Mouse (Mus musculus) CD4-positive helper T cell, adult 2 months (primary cell): ENCODE data around the gene Miga1.

Experiments
- DNase-seq: peaks from one replicate; pipeline ENCODE4 v3.0.0-alpha.2; 2012; ENCODE audit warnings: low read depth, missing footprints, low spot score

Gene Miga1

DNA sequence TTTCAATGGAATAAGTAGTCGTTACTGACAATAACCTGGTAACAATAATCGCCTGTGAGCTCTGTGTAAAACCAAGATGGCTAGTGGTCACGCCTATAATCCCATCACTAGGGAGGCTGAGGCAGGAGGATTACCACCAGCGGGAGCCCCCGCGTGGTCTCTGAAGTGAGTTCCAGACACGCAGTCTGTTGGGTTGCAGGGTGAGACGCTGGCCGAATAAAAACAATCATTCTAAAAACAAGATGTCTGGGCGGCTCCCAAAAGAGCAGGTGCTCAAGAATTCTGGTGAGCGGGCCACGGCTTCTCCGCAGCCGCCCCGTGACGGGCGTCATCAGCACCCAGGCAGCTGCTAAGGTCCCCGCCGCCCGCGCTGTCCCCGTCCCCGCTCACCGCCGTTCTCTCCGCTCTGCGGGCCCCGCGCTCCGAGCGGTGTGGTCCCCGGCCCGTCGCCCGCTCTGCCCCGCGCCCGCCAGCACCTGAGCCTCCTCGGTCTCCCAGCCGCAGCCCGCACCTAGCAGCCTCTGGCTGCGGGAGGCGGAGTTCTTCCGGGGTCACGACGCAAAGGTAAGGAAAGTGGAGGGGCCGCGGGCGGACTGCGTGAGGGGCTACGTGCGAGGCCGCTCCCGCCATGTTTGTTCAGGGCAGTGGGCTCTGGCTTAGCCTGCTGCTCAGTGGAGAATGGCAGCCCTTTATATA lies at the start of gene Miga1:
Gene Miga1, minus strand, starts transcription at position 546 of the 696 bp plus-strand sequence.
- peak; percentile 68 for DNase-seq

DNA sequence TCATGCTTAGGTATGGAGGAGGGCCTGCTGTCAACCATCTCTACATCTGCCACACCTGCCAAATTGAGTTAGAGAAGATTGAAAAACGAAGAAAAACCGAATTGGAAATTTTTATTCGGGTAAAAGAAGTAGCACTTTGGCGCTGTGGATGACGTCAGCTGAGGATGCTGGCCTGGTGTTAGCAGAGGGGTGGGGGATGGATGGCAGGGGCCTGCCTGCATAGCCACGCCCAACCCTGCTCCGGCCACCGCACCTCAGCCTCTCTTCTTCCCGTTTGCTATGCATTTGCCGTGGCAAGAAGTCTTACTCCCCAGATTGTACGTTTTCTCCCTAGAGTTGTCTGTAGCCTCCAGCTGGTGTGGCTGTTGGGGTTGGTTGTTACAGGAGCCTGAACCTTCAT lies 43.9 kb upstream of the Miga1 start:
- DNase-seq: no peak

DNA sequence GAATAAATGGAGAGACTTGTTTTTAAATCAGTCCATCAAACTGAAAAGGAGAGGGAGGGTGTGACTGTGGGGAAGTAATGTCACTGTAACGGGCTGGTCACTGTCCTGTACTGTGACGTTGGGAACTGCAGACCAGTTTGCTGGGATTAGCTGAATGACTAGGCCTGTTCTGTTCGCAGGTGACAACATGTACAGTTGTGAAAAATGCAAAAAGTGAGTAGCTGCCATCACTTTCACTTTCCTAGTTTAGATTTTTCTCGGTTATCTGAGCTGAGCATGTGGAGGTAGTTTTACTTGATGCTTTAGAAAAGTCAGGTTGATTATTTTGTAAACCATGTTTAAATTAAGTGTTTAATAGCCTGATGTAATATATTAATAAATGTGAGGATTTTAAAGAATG lies 35.9 kb upstream of the Miga1 start:
- DNase-seq: no peak

DNA sequence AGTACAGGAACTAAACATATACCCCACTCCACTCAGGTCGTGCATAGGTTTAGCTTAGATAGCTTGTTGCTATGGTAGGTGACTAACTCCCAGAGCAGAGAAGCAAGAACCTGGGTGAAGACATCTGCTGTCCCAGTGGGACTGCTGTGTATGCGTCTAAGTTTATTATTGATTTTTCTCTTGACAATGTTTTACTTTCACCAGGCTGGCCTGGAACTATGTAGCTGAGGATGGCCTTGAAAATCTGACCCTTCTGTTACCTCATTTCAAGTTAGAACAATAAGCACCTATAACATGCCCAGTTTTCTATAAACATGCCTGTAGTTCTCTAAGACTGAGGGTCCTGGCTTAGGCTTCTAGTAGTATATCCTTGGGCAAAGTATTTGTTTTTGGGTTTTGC lies 24.0 kb upstream of the Miga1 start:
- no peak for DNase-seq

DNA sequence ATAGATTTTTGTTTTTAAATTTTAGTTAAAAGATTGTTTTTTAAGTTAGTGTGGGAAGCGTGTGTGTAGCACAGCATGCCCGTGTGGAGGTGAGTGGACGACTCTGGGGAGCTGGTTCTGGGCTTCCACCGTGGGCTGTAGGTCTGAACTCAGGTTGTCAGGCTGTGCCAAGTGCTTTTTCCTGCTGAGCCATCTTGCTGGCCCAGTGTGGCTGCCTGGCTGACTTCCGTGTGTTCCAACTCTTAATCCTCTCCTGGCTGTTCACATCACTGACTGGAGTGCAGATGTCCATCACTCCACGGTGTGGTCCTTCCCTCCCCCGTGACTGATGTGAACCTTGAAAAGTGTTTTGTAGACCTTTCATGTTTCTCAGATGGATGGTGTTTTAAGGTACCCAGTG lies 18.9 kb upstream of the Miga1 start:
- DNase-seq: no peak

DNA sequence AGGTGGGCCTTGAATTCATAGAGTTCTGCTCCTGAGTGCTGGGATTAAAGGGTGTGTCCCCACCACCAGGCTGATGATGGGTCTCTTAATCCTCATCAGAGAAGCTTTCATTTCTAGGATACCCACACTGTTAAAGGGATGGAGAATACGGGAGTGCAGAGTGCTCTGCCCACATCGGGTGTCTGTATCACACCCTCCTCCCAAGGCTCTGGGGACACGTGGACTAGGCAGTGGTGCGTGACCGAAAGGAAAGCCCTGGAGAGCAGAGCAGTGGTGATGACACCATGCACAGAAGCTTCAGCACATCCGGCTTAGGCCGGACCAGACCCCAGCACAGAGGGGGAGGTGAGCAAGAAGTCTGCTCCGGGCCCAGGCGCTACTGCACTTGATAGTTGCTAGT lies 16.5 kb upstream of the Miga1 start:
- DNase-seq: no peak

DNA sequence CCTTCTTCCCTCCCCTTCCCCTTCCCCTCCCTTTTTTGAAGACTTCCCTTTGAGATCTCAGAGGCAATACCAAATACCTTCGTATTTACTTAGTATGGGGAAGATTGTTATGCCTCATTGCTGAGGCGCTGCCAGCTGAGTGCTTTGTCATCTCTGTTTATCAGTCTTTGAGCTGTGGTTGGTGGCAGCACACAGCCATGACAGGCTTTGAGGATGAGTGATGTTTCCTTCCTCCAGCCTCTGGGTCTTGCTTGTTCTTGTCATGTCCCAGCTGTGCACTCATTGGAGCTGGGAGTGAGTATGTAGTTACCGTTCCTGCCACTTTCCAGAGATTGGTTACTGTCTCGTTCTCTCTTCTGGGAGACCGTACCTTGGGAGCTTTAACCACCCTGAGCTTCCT lies 15.2 kb upstream of the Miga1 start:
- peak; percentile 45 for DNase-seq

DNA sequence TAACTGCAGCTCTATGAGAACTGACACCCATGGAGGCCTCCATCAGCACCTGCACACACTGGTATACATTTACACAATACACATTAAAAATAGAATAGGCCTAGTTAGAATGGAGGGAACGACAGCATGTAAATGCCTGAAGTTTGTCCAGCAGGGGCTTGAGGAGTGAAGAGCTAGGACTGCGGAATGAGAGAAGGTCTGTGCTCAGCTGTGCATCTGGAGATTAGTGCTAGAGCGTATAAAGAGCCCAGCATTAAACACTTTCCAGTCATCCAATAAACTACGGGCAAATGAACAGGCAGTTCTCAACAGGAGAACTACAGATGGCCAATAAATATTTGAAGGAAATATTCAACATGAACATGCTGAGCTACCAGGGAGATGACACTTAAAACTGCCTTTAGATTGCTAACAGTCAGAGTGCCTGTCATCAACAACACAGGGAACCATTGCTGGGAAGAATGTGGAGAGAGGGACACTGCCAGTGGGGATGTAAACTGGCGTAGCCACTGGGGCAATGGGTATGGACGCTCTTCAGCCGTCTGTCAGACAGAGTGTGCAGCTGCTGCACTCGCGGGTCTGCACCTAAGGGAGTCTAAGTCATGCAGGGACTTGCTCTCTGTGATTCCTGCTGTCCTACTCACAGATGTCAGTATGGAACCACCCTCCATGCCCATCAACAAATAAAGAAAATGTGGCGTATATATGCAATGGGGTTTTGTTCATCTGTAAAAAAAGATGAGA lies 13.4 kb upstream of the Miga1 start:
- DNase-seq: no peak

DNA sequence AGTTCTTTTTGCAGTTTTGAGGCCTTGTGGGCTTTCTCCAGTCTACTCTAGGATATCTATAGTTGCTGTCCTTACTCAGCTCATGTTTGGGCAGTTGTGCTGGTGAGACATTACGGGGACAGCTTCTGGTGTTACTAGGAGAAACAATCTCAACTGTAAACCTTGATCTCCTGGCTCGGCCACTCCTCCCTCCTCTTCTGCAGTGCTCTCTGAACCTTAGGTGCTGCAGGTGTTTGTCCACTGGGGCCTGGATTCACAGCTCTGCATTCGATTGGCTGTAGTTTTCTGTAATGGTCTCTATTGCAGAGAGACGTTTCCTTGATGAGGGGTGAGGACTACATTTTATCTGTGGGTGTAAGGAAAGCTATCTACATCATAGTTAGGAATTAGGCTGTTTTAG lies 12.1 kb upstream of the Miga1 start:
- DNase-seq: no peak

DNA sequence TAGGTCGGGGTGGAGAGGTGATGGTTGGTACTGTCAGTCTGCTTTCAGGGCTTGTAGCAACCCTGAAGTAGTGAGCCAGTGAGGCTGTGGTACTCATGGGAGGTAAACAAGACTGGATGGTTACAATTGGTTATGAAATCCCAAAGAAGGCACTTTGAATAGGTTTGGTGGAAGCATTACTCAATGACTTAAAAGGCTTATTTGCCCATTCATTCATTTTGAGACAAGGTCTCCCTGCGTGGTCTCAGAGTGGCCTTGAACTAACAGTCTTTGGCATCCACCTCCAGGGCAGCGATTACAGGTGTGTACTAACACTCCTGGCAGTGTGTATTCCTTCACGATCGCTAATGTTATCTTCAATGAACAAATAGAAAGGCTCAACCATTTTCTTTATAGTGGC lies 10.8 kb upstream of the Miga1 start:
- no peak for DNase-seq

DNA sequence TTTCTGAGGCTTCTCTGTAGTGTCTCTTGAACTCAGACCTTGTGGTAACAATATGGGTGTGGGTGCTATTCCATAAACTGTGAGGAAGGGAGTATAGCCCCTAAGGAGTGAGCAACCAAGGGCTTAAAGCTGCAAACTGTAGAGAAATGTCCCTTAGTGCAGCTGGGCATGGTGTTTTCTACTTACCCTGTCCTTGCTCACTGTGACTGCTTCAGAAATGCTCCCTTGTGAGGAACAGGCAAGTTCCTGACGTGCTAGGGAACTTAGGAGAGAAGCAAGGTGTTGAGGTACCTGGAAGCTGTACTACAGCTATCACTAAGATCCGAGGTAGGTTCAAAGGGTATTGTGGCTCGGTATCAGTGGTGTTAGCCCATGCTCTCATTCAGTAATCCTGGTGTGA lies 10.2 kb upstream of the Miga1 start:
- no peak for DNase-seq

DNA sequence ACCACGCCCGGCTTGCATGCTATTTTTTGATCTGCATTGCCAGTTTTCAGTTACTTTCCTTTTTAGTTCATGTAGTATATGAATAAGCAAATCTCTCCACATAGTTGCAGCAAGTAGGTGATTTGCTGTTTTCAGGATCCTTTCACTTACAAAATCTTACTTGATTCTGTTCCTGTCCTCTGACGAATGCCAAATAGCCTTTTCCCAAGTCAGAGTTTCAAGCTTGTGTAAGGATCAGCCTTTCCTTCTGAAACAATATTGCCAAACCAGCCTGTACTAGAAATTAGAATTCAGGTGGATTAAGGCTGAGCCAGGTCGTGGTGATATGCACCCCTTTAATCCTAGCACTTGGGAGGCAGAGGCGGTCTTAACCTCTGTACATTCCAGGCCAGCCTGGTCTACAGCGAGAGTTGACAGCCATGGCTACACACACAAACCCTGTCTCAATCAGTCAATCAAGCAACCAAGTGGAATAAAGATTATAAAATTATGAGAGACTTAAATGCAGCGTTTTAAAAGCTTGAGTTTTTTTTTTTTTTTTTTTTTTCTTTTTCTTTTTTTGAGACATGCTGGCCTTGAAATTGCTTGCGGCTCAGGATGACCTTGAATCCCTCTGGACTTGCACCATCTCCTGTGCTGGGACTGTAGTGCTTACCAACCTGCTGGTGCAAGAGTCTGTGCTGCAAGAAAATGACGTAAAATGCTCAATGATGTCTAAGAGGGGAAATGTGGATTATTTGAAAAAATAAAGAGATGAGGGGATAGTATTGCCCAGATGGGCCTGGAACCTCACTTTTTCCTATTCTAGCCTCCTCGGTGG lies 8.0 kb upstream of the Miga1 start:
- no peak for DNase-seq

DNA sequence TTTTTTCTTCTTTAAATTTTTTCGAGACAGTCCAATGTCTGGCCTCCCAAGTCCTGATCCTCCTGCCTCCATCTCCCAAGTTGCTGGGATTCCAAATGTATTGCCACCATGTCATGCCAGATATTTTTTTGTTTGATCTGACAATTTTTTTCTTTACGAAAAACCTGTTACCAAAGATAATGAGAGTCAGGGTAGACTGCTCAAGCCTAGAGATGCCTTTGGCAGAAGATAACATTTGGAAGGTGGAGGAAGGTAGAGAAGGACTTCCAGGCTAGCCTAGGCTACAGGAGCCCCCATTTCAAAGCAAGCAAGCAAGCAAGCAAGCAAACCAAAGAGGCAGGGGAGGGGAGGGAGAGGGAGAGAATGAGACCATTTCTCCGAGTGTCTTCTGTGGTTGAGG lies 7.0 kb upstream of the Miga1 start:
- DNase-seq: no peak

DNA sequence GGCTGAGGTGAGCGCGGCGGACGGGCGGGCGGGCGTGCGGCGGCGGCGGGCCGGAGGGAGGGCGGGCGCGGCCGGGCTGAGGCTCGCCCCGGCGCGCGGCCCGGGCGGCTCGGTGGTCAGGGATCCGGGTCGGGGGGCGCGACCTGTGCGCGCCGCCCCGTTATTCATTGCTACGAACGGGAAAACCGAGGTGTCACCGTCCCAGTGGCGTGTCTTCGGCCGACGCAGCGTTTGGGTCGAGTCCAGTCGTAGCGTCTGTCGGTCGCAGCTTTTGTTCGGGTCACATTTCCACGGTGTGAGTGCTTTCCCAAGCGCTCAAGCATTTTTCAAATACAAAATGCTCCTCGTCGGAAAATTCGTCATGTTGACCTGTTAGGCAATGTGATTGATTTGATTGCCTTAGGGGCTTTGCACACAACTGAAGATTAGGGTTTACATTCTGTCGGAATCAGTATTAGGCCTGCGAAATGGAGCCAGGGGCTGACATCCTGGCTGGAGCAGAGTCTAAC lies 6.5 kb upstream of the Miga1 start:
- DNase-seq: peak; percentile 44

DNA sequence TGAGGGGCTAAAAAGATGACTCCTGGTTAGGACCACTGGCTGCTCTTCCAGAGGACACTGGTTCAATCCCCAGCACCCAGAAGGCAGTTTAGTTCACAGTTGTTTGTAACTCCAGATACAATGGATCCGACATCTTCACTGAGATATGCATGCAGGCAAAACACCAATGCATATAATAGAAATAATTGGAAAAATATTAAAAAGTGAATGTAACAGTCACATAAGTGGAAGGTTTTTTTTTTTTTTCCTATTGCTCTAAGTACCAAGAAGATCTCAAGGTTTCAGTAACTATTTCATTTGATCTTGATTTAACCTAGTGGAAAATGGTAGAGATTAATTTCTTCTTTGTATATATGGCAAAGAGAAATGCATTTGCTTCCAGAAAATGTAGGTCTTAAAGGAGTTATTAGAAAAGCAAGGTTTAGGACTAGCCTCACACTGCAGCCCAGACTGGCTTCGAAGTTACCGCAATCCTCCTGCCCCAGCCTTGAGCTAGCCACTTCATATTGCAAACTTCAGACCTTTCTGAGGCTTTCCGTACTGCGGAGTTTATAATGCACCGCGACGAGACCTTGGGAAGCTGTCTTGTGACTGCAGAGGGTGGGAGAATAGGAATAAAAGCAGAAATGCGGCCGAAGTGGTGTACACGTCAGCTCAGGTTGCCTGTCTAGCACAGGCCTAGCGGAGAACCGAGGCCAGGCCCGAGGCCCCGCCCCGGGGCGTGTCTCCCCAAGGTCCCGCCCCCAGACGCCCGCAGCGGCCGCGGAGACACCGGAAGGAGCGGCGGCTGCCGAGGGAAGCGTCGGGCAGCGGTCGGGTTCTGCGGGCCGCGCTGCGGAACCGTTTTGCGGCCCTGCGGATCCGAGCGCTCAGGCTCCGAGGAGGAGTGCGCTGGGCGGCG lies 5.8 kb upstream of the Miga1 start, which contains the start of gene Usp33:
Gene Usp33, plus strand, starts transcription at position 747 of the 901 bp plus-strand sequence.
- peak; percentile 93 for DNase-seq

DNA sequence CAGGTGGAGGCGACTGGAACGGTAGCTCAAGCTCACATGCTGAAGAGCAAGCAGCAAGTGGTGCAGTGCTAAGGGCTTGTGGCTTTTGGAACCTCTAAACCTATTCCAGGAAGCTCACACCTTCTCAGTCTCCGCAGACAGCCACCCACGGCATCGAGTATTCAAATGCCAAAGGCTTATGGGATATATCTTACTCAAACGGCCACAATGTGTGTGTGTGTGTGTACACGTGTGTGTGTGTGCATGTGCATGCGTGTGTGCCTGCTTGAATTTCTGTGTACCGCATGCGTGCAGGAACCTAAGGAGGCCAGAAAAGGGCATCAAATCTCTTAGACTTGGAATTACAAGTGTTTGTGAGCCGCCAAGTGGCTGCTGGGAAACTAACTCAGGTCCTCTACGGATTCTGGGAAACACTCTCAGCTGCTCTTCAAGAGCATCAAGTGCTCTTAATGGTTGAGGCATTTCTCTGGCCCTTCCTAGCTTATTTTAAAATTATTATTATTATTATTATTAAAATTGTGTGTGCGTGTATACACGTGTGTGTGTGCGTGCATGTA lies 2.8 kb upstream of the Miga1 start:
- DNase-seq: peak; percentile 69

DNA sequence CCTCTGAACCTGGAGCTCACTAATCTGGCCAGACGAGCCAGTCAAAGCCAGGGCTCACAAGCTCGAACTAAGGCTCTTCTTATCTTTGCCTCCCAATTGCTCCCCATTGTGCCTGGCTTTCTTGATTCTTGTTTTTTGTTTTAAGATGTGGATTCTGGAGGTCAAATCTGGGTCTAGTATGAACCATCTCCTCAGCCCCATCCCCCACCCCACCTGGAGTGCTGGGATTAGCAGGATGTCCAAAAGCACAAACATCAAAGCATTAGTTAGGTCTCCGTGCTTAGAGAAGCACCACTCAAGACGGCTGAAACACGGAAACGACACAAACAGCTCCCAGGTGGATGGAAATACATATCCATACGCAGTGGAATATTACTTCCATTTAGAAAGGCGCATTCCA lies 4.1 kb downstream of the Miga1 start:
- DNase-seq: no peak

DNA sequence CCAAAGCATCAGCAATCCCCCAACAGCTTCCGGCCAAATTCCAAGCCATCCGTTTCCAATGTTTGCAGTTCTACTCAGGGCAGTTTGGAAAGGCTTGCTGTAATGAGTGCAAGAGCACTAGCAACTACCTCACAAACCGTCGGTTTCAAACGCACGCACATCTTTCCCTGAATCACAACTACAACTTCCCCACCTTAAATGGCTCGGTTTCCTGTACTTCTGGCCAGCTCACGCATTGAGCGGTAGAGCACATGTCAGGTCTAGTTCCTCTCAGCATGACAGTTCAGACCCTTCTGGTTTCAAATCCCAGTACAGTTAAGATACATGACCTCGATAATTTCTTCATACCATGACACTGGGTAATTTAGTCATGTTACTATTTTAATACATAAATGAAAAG lies 6.6 kb downstream of the Miga1 start:
- no peak for DNase-seq

DNA sequence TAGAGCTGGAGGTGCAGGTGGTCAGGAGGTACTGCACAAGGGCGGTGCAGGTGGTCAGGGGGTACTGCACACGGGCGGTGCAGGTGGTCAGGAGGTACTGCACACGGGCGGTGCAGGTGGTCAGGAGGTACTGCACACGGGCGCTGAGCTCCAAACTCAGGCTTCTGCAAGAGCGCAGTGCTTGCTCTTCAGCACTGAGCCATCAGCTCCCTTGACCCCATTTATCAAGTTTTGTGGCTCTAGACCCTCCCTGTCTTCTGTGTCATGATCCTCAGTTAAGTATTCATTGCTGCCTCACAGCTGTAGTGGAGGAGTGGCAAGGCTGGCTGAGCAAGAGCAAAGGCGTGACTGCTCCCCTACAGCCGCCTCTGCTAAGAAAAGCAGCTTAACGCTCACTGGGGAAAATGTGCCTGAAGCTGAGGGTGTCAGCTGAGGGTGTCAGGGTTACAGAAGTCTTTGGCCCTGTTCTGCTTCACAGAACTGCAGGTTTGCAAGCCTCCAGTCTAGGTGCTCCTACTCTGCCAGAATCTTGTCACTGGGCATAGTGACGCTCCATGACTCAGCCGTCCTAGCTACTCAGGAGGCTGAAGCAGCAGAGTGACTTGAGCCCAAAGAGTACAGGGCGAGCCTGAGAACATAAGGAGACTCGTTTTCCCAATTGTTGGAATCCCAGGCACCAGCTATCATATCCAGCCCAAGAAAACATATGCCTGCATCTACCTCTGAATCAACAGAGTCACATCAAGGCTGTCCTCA lies 7.5 kb downstream of the Miga1 start:
- DNase-seq: no peak

DNA sequence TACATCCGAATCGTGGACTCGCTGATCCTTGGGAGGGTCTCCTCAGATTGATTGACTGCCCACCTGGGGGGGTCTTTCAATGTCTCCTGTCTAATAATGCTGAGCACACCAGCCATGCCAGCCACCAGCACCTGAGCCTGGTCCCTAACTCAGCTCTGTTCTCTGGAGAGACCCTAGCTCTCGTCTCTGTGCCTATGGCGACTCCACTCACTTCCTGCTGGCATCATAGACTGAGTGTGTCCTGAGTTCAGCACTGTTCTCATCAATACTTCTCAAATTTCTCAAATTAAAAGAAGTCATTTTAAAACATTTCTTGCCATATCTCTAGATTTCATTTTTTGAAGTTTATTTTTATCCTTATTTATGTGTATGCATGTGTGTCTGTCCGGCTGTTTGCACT lies 8.1 kb downstream of the Miga1 start:
- no peak for DNase-seq
